Mouse (Mus musculus): ENCODE results near the gene Kcnj10.

The Kcnj10 gene

GRCm38 (mm10) chr1:172333512-172333911, 7.5 kb upstream of the Kcnj10 start:
- DNase-seq: peak; percentile 56 to 60

GRCm38 (mm10) chr1:172335804-172336203, 5.2 kb upstream of the Kcnj10 start:
- DNase-seq: no peak

DNA sequence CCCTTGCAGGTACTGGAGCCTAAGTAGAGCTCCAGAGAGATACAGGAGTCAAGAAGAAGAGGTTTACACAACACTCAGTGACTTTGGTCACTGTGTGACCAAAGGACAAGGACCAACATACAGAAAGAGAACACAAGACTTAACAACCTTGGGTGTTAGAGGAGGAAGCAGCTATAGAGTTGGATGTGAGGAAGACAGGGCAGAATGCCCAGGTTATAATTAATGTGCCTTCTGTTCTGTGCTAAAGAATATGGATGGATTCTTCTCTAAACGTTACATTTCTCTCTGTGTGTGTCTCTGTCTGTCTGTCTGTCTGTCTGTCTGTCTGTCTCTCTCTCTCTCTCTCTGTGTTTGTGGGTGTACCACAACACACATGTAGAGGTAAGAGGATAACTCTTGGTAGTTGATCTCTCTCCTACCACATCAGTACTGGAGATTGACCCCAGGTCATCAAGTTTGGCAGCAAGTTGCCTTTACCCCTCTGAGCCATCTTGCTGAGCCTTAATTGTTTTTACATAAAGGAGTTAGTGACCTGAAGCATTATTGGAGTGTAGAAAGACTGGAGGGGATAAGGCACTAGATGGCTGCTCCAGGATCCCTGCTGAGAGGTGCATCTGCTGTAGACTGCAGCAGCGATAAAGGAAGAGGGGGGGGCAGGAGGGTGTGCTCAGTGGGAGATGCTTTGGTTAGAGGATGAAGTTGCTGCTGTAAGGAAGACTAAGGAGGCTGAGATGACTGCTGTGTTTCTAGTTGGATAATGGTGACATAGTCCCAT, 3.4 kb upstream of the Kcnj10 start:
- peak; percentile 70 to 81 for DNase-seq

GRCm38 (mm10) chr1:172341386-172341785, 376 bp downstream of the Kcnj10 start:
- no peak for DNase-seq

DNA sequence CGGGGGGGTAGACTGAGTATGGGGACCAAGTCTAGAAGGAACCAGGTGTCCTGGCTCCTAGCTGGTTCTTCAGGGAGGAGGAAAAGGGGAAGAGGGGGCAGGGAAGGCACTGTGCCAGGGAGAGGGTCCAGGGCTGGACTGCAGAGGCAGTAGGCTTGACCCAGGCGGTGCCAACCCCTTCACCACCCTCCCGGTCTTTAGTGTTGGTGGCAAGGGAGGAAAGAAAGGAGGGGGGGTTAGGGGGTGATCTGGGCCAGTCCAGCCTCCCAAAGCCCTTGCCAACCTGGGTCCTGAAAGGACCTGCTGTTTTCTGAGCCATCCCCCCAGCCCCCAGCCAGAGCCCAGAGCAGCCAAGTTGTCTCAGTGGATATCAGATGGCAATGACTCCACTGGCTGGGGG, 1.7 kb downstream of the Kcnj10 start:
- DNase-seq: peak; percentile 59 to 80

GRCm38 (mm10) chr1:172343914-172344313, 2.9 kb downstream of the Kcnj10 start:
- peak in 1 of 2 experiments; percentile 49 for DNase-seq

- DNase-seq: no peak
Observed at GRCm38 (mm10) chr1:172344820-172345219, 3.8 kb downstream of the Kcnj10 start.

DNA sequence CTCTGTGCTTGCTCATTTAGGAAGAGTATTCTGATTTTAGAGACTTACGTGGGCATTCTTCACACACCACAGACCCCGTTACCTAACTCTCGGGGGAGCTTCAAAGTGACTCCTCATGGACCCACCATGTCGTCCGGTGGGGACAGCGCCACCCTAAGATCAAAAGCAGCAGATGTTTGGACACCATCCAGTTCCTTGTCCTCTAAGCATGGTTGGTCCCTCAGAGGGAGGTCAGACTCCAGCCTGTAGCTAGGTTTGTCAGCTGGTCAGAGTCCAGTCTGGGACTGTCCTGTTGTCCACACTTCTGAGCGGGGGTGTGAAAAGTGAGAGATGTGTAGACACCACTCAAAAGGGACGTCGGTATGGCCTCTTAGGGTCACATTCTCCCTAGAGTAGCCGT, 5.7 kb downstream of the Kcnj10 start:
- DNase-seq: no peak

GRCm38 (mm10) chr1:172347382-172347781, 6.4 kb downstream of the Kcnj10 start:
- DNase-seq: no peak

DNA sequence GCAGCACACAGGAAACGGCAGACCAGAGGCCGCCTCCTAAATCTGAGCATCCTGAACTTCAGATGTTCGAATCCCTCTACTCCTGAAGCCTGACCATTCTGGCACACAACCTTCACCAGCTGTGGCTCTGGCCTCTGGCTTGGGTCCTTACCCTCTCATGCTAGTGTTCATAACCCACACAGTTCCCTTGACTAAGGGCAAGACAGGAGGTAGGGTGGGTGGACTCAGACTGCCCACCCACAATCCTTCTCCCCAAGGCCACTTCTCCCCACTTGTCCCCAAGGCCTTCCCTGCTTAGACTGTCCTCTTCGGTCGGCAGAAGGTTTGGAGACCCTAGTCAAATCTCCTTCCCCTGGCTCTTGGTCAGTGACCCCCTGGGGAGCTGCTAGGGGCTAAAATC, 8.5 kb downstream of the Kcnj10 start:
- DNase-seq: no peak

DNA sequence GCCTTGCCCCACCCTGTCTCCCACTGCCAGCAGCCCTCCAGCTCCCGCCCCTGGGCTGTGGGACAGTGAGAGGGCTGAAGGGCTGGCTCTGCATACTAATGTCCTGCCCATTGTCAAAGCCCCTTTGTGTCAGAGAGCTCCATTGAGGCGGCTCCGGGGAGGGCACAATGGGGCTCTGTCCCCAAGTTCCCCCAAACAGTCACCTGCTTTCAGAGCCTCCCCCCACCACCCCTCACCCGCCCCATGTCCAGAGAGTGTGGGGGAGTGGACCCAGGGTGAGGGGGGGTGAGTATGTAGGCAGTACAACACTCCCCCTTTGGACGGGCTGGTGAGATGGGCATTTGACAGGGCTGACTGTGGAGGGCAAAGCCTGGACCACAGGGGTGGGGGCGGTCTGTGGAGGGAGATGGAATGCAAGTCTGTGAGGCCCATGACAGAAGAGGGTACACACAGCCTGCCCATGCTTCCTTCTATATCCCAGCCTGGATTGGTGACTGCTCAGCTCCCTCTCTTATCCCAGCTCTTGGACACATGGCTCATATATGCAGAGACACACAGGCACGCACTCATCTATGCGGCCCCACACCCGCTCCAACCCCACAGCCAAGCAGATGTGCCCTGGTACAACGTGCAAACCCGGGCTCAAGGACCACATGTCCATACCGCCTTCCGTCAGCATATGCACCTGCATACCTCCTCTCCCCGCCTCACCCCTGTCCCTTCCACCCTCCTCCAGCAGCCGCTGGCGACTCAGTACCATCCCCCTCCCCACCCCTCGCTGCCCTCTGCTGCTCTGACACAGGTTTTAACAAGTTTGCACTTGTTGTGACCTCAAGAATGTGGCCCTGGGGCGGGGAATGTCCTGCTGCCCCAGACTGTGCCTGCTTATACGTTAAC, 9.2 kb downstream of the Kcnj10 start:
- DNase-seq: peak; percentile 28 to 64

GRCm38 (mm10) chr1:172352001-172352400, 11.0 kb downstream of the Kcnj10 start:
- DNase-seq: no peak

DNA sequence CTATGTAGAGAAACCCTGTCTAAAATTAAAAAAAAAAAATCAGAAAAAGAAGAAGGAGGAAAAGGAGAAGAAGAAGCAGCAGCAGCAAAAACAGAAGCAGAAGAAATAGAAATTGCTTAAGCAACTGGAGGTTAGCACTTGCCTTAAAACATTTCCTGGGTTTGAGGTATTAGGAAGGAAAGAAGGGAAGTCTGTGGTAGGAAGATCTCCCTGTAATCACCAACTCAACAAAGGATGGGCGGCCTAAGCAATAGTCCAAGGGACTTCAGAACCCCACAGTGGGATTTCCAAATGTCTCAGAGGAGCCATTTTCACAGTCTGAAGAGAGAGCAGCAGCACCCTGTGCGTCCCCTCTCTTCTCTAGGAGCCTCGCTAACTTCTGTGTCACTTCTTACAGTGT, 11.4 kb downstream of the Kcnj10 start:
- DNase-seq: no peak

DNA sequence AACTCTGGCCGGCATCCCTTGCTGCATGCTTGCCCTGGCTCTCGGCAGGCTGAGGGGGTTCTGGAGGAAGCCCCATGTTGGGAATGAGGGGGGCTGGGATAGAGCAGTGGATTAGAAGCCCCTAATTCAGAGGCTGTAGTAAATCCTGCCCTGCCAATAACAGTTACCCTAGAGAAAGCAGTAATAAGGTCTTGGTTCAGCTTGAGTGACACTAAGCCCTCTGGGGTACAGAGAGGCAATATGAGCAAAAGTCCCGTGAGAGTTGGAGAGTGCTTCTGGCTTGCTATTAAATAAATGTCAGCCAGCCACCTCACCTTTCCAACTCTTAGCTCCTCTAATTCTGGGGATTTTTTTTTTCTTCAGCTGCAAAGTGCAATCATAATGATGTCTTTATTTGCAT, 14.3 kb downstream of the Kcnj10 start:
- DNase-seq: no peak

GRCm38 (mm10) chr1:172357550-172357949, 16.5 kb downstream of the Kcnj10 start:
- peak; percentile 87 to 89 for DNase-seq

DNA sequence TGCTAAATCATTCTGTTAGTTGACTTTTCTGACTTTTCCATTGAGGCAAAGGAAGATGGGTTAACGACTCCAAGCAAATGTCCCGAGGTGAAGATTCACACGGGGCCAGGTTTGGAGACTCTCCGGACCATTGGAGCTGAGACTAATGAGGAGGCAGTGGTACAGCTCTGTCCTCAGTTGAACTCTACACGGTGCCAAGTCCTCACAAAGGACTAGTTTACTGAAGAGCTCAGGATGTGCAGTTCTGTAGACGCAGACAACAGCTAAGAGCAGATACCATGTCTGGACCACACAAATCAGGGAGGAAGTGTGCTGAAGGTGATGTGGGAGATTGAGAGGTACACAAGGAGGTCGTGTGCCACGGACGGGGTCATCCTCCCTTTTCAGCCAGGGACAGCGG, 17.3 kb downstream of the Kcnj10 start:
- peak in 1 of 2 experiments; percentile 61 for DNase-seq

DNA sequence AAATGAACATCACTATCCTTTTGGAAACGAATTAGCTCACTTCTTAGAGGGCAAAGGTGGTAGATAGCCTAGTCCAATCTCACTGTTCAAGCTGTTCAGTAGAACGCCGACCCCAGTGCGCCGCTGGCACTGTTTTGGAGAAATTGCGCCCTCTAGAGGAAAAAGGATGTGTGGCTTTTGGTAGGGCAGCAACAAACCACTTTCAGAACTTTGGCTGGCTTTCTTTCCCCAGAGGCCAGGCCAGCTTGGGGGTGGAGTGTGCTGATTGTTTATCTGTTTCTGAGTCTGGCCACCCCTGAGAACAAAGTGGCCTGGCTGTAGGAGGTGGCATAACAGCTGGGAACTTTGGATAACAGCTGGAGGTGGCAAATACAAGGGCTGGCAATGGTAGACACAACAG, 23.7 kb downstream of the Kcnj10 start:
- peak; percentile 77 to 85 for DNase-seq

- peak; percentile 83 to 86 for DNase-seq
Observed at GRCm38 (mm10) chr1:172368768-172369418, 27.9 kb downstream of the Kcnj10 start.

GRCm38 (mm10) chr1:172376198-172376667, 35.2 kb downstream of the Kcnj10 start, which contains the start of gene Pigm:
Gene Pigm (plus strand): TSS chr1:172376546.
- peak; percentile 99 for DNase-seq

- DNase-seq: peak; percentile 59 to 69
Observed at GRCm38 (mm10) chr1:172376758-172377458, 35.9 kb downstream of the Kcnj10 start.

- no peak for DNase-seq
Observed at GRCm38 (mm10) chr1:172380066-172380465, 39.1 kb downstream of the Kcnj10 start.

DNA sequence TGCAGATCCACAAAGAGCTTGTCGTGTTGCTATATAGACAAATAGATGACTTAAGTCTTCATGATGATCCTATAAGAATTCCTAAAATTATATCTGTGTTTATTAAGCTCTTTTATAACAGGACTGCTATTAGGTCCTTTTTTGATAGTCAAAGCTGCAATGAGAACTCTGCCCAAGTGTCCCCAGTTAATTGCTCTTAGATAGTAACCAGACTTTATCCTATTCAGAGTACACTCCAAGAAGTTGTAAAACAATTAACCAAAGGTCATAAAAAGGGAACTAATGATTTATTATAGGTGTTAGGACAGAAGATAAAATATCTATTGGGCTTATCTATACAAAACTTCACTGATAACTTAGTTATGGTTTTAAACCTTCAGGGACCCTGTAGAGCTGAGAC, 41.1 kb downstream of the Kcnj10 start:
- DNase-seq: no peak
